Mouse (Mus musculus): ENCODE results near the gene Unc5a.

Unc5a gene

DNA sequence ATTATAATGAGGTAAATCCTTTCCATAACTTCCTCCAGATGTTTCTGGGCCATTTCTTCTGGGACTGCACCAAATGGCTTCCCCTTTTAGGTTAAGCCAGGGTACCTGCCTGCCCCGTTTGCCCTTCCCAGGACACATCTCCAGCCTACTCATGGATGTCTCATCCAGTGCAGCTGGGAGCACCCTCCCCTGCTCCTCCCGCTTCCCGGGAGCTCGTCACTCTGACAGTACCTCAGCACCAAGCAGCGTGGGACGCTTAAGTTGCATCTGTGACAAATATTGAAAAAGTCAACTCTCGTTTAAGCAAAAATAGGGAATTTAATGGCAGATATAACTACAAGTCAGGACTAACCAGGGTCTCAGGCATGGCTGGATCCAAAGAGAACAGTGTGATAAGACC, 8.1 kb downstream of the Unc5a start:
- no peak for DNase-seq

- peak; percentile 87 to 91 for DNase-seq
Measured at GRCm38 (mm10) chr13:54959059-54959701, 10.0 kb downstream of the Unc5a start.

DNA sequence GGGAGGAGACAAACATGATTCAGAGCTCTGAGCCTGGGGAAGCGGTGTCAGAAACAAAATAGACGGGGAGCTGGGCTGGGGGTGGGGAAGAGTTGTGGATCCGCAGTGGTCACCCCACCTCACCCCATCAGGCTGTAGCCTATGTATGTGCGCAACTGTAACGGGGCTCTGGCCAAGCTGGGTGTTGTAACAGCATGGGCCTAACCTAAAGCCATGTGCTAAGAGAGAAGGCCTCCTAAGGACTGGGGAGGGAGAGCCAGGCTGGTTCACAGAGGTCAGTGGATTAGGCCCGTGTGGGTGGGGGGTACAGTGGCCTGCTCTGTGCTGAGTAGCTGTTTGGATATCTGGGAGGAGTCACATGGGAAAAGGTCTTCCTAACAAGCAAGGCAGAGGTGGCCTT, 10.6 kb downstream of the Unc5a start:
- no peak for DNase-seq

- DNase-seq = no peak
Measured at GRCm38 (mm10) chr13:54960491-54960890, 11.3 kb downstream of the Unc5a start.

GRCm38 (mm10) chr13:54965256-54965655, 16.0 kb downstream of the Unc5a start:
- DNase-seq = no peak

DNA sequence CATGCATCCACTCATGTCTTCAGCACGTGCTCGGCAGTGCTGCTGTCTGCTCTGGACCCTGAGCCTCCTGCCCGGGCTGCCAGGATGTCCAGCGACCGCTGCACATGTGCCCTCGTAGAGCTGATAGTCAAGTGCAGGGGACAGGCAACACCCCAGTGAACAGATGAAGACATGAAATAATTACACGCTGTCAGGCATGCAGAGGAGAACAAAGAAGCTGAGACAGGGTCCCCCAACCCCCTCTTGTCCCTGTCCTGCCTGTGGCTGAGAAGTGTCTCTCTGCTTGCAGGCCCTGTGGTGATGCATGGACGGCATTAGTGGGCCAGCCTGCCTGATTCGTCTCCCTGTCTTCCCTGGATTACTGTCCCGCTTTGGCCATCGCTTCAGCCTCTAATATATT, 18.3 kb downstream of the Unc5a start:
- no peak for DNase-seq

GRCm38 (mm10) chr13:54968636-54969035, 19.4 kb downstream of the Unc5a start:
- no peak for DNase-seq

GRCm38 (mm10) chr13:54969513-54969912, 20.3 kb downstream of the Unc5a start:
- DNase-seq = no peak

DNA sequence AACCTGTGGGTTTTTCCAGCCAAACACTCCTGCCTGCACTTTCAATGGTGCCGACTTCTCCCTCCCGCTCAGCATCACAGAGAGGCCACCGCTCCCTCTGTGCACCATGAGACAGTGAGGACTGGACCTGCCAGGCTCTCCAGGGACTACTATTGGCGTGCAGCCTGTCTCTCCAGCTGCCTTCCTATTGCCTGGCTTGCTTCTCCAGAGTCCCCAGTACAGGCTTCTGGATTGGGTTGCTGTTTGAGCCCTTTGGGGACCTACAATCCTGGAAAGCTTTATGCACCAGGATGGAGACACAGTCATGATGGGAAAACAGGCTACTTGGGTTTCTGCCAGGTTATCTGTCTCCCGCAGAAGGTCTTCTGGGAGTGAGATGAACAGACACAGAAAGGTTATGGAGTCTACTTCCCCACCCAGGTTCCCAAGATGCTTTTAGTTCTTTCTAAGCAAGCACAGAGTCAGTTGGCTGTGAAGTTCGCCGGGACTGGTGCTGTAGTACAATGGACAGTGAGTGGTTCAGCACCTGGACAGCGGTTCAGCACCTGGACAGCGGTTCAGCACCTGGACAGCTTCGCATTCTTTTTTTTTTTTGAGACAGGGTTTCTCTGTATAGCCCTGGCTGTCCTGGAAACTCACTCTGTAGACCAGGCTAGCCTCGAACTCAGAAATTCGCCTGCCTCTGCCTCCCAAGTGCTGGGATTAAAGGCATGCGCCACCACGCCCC, 21.5 kb downstream of the Unc5a start:
- no peak for DNase-seq

- peak; percentile 36 to 40 for DNase-seq
Measured at GRCm38 (mm10) chr13:54975546-54975945, 26.3 kb downstream of the Unc5a start.

GRCm38 (mm10) chr13:54978804-54979203, 29.6 kb downstream of the Unc5a start:
- peak; percentile 60 to 66 for DNase-seq

GRCm38 (mm10) chr13:54980957-54981356, 31.7 kb downstream of the Unc5a start:
- peak in 1 of 2 experiments; percentile 54 for DNase-seq

GRCm38 (mm10) chr13:54983001-54983400, 33.8 kb downstream of the Unc5a start:
- DNase-seq = no peak

DNA sequence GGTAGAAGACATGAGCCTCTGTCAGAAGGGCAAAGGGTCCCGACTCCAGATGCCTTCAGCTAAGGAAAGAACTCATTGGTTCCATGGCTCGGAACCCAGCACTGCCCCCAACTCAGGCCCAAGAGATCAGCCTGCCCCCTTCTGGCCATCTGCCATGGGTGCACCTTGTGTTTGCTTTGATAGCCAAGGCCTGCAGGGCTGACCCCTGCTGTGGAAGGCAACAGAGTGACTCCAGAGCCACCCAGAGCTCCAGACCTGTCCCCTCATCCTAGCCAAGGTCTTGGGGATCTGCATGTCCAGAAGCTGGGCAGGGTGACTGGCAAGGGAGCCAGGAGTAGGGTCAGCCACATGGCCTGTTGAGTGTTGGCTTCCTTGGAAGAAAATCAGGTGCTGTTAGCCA, 34.4 kb downstream of the Unc5a start:
- peak in 1 of 2 experiments; percentile 42 for DNase-seq

- no peak for DNase-seq
Measured at GRCm38 (mm10) chr13:54987405-54987804, 38.2 kb downstream of the Unc5a start.

DNA sequence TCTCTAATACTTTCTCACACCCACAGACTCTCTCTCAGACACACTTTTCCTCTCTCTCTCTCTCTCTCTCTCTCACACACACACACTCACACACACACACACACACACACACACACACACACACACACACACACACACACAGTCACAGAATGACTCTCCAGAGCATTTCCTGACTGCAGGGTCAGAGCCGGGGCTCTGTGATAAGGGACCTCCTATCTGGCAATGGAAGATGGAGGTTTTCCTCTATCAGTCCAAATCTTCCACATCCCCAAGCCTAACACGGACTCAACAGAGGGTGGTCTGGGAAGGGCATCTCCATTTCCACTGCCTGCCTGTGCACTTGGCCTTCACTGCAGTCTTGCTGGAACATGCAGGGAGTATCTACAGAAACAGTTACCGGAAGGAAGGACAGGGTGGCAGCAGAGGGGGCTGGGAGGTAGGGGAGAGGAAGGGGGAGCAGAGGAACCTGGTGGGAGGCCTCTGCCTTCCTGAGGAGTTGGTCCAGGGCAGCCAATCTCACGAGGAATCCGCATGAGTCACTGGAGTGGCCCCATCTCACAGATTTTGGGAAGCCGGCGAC, 39.1 kb downstream of the Unc5a start:
- DNase-seq = no peak

DNA sequence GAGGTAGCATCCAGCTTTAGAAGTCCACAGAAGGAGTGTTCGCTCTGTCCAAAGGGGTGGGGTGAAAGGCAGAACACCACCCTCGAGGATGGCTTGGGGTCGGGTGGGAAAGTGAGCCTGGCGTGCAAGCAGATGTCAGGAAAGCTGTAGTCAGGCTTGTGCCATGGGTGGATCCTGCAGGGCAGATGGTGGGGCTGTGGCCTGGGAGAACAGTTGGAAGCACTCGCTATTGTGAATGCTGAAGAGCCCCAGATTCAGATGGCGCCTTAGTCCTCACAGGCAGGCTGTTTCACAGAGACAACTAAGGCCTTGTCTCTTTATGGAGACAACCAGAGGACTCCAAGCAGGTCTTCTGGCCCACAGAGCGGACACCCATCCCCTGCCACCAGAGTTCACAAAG, 43.0 kb downstream of the Unc5a start:
- DNase-seq = no peak

GRCm38 (mm10) chr13:54994576-54994975, 45.4 kb downstream of the Unc5a start:
- DNase-seq = no peak

DNA sequence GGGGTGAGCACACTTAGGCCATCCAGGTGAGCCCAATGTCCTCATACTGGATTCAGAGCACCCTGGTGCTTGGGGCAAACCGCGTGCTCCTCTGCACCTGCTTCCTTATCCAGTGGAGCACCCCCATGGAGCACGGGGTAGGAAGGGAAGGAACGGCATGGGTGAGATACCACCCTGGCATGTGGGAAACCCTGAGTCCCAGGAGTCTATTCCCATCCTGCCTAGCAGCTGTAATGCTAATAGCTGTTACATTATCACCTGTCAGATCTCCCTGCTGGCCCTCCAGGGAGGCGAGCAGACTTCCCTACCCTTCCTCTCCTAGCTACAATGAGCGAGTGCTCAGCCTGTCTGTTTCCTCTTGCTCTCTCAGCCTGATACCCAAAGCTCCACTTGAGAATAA, 46.0 kb downstream of the Unc5a start:
- no peak for DNase-seq

DNA sequence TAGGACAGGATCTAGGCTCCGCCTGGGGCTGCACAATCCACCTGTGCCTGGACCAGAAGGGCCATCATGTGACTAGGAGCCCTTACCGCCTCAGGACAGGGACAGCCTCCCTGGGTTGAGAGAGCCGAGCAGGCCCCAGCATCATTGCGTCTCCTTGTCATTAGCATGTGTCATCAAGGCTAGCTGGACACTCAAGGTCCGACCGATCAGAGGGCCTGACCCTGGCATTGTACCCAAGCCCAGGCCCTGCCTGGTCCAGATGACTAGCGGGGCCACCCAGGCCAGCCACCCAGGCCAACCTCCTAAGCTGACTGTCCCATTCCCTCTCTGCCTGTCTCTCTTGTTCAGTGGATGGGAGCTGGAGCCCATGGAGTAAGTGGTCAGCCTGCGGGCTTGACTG, 48.4 kb downstream of the Unc5a start:
- DNase-seq = no peak

- no peak for DNase-seq
Measured at GRCm38 (mm10) chr13:55000433-55000832, 51.2 kb downstream of the Unc5a start.

- DNase-seq = no peak
Measured at GRCm38 (mm10) chr13:55002090-55002489, 52.9 kb downstream of the Unc5a start.

DNA sequence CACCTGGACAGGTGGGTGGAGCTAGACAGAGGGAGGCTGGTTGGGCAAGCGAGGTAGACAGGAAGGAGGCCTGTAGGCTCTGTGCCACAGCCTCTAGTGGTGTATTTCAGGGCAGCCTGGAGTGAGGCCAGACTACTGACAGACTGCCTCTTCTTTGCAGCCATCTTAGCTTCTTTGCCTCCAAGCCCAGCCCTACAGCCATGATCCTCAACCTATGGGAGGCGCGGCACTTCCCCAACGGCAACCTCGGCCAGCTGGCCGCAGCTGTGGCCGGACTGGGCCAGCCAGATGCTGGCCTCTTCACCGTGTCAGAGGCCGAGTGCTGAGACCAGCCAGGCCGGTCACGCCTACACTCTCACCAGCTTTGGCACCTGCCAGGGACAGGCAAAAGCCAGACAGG, 55.4 kb downstream of the Unc5a start:
- peak; percentile 41 to 48 for DNase-seq

DNA sequence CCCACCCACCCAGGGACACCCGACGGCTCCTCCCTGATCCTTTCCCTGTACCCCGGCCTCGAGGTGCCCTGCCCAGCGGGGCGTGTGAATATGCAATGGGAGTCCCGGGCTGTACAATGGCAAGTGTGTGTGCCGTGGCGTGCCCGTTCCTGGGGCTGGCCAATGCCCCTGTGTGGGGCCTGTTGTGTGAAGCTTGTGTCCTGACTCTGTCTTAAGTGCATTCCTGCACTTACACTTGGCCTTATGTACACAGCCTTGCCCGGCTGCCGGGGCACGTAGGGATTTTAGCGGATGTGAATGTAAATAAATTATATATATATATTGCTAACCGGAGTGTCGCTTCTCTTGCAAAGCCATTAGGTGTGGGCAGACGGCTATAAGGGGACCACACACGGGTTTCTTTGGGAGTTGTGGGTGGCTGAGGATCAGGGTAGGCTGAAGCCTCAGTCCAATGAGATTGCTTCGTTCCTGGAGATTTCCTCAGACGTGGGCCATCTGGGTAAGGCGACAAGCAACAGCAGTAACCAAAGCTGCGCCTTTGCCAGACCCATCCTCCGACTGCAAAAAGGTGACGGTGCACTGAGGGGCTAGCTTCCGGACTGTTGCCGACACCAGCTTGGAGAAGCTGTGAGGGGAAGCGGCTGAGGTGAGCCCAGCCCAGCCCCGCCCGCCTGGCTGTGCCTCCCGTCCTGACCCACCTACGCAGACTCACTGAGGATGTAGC, 56.6 kb downstream of the Unc5a start:
- DNase-seq = no peak
